Mouse (Mus musculus): ENCODE measurements around the gene Atp2a3. TPM values are rescaled to one million over a fixed set of nuclear protein-coding genes. Genes with fewer than 3 reads are reported as not detected.

The Atp2a3 gene
- polyA plus RNA-seq, 1 experiment from 2014 or later, result 2.6 TPM

GRCm38 (mm10) chr11:72957318-72957717, 3.7 kb upstream of the Atp2a3 start:
- no peak overlapping the region for H3K27ac ChIP-seq (replicated peaks in 1 of 2; ENCODE audit: control insufficient read depth in 1 of 2, insufficient read depth in 1 of 2, low read depth in 2 of 2, low read length in 2 of 2)
- no peaks in the 10 kb centered on the region for H3K9me3 ChIP-seq (ENCODE audit: control insufficient read depth, low read length)
- H3K36me3 ChIP-seq (ENCODE audit: control insufficient read depth, insufficient read depth, low read length), result no peaks in the 10 kb centered on the region
- no peak for ATAC-seq (ENCODE audit: insufficient number of reproducible peaks, insufficient read depth, low FRiP score, low read depth)
- peaks cover 30% of the 10 kb centered on the region for H3K27me3 ChIP-seq (ENCODE audit: control insufficient read depth, insufficient read depth, low read length)
- H3K9ac ChIP-seq (ENCODE audit: low read length), result no peak overlapping the region
- 40% methylated on average over 2 of the region's 2 CpGs for WGBS
- peaks cover 35 to 39% of the 10 kb centered on the region in 2 experiments for H3K4me1 ChIP-seq (ENCODE audit: control insufficient read depth in 2 of 2, insufficient read depth in 2 of 2, low read length in 2 of 2)
- no peak overlapping the region for H3K4me2 ChIP-seq (ENCODE audit: low read length)
- H3K4me3 ChIP-seq (ENCODE audit: control insufficient read depth in 1 of 2, insufficient read depth in 1 of 2, low read depth in 1 of 2, low read length in 2 of 2), result no peak overlapping the region

- H3K27me3 ChIP-seq (ENCODE audit: control insufficient read depth, insufficient read depth, low read length), result peaks cover 30% of the 10 kb centered on the region
- 16% methylated on average over 15 of the region's 15 CpGs for WGBS
- H3K4me2 ChIP-seq (ENCODE audit: low read length), result peak overlapping the region; percentile 70
- H3K4me3 ChIP-seq (ENCODE audit: control insufficient read depth in 1 of 2, insufficient read depth in 1 of 2, low read depth in 1 of 2, low read length in 2 of 2), result no peak overlapping the region; a peak in 1 of 4 replicates
- H3K4me1 ChIP-seq (ENCODE audit: control insufficient read depth in 2 of 2, insufficient read depth in 2 of 2, low read length in 2 of 2), result peaks cover 23 to 28% of the 10 kb centered on the region in 2 experiments
- H3K9ac ChIP-seq (ENCODE audit: low read length), result no peak overlapping the region
- no peaks in the 10 kb centered on the region for H3K9me3 ChIP-seq (ENCODE audit: control insufficient read depth, low read length)
- no peak overlapping the region for H3K27ac ChIP-seq (replicated peaks in 1 of 2; ENCODE audit: control insufficient read depth in 1 of 2, insufficient read depth in 1 of 2, low read depth in 2 of 2, low read length in 2 of 2)
- ATAC-seq (ENCODE audit: insufficient number of reproducible peaks, insufficient read depth, low FRiP score, low read depth), result no peak
- H3K36me3 ChIP-seq (ENCODE audit: control insufficient read depth, insufficient read depth, low read length), result no peaks in the 10 kb centered on the region
These were observed 867 bp upstream of the Atp2a3 start for GRCm38 (mm10) chr11:72959924-72960679.

GRCm38 (mm10) chr11:72960723-72961071, 272 bp upstream of the Atp2a3 start:
- Histone ChIP-seq H3K9ac (ENCODE audit: low read length) (peak overlapping the region; percentile 49; the same call in 1 of the 2 replicates), H3K36me3 (ENCODE audit: control insufficient read depth, insufficient read depth, low read length) (no peaks in the 10 kb centered on the region), H3K4me2 (ENCODE audit: low read length) (peak overlapping the region; percentile 70), H3K4me1 (ENCODE audit: control insufficient read depth in 2 of 2, insufficient read depth in 2 of 2, low read length in 2 of 2) (peaks cover 23% of the 10 kb centered on the region in 2 experiments), H3K9me3 (ENCODE audit: control insufficient read depth, low read length) (no peaks in the 10 kb centered on the region), H3K4me3 (ENCODE audit: control insufficient read depth in 1 of 2, insufficient read depth in 1 of 2, low read depth in 1 of 2, low read length in 2 of 2) (peak overlapping the region; percentile 39 to 44), H3K27me3 (ENCODE audit: control insufficient read depth, insufficient read depth, low read length) (peaks cover 30% of the 10 kb centered on the region), H3K27ac (replicated peaks in 1 of 2; ENCODE audit: control insufficient read depth in 1 of 2, insufficient read depth in 1 of 2, low read depth in 2 of 2, low read length in 2 of 2) (no peak overlapping the region)
- 3% methylated on average over 15 of the region's 15 CpGs for WGBS
- ATAC-seq (ENCODE audit: insufficient number of reproducible peaks, insufficient read depth, low FRiP score, low read depth), result no peak

- 71% methylated on average over 2 of the region's 2 CpGs for WGBS
These were observed 1.4 kb downstream of the Atp2a3 start for GRCm38 (mm10) chr11:72962378-72962777.

GRCm38 (mm10) chr11:72963058-72963788, 2.3 kb downstream of the Atp2a3 start:
- H3K9me3 ChIP-seq (ENCODE audit: control insufficient read depth, low read length), result no peaks in the 10 kb centered on the region
- H3K27me3 ChIP-seq (ENCODE audit: control insufficient read depth, insufficient read depth, low read length), result peaks cover 34% of the 10 kb centered on the region
- peak; percentile 42; the same call in 1 of the 2 replicates for ATAC-seq (ENCODE audit: insufficient number of reproducible peaks, insufficient read depth, low FRiP score, low read depth)

More at GRCm38 (mm10) chr11:72962378-72962777, 1.4 kb downstream of the Atp2a3 start:
- Histone ChIP-seq H3K4me2 (ENCODE audit: low read length) (no peak overlapping the region), H3K9ac (ENCODE audit: low read length) (no peak overlapping the region), H3K4me1 (ENCODE audit: control insufficient read depth in 2 of 2, insufficient read depth in 2 of 2, low read length in 2 of 2) (peaks cover 21 to 23% of the 10 kb centered on the region in 2 experiments), H3K4me3 (ENCODE audit: control insufficient read depth in 1 of 2, insufficient read depth in 1 of 2, low read depth in 1 of 2, low read length in 2 of 2) (no peak overlapping the region), H3K36me3 (ENCODE audit: control insufficient read depth, insufficient read depth, low read length) (no peaks in the 10 kb centered on the region), H3K27me3 (ENCODE audit: control insufficient read depth, insufficient read depth, low read length) (peaks cover 34% of the 10 kb centered on the region), H3K27ac (replicated peaks in 1 of 2; ENCODE audit: control insufficient read depth in 1 of 2, insufficient read depth in 1 of 2, low read depth in 2 of 2, low read length in 2 of 2) (no peak overlapping the region), H3K9me3 (ENCODE audit: control insufficient read depth, low read length) (no peaks in the 10 kb centered on the region)
- ATAC-seq (ENCODE audit: insufficient number of reproducible peaks, insufficient read depth, low FRiP score, low read depth), result no peak

GRCm38 (mm10) chr11:72963789-72964294, 2.9 kb downstream of the Atp2a3 start:
- Histone ChIP-seq H3K4me3 (ENCODE audit: control insufficient read depth in 1 of 2, insufficient read depth in 1 of 2, low read depth in 1 of 2, low read length in 2 of 2) (no peak overlapping the region), H3K9ac (ENCODE audit: low read length) (no peak overlapping the region), H3K9me3 (ENCODE audit: control insufficient read depth, low read length) (no peaks in the 10 kb centered on the region), H3K27ac (replicated peaks in 1 of 2; ENCODE audit: control insufficient read depth in 1 of 2, insufficient read depth in 1 of 2, low read depth in 2 of 2, low read length in 2 of 2) (no peak overlapping the region), H3K27me3 (ENCODE audit: control insufficient read depth, insufficient read depth, low read length) (peaks cover 34% of the 10 kb centered on the region), H3K36me3 (ENCODE audit: control insufficient read depth, insufficient read depth, low read length) (no peaks in the 10 kb centered on the region), H3K4me1 (ENCODE audit: control insufficient read depth in 2 of 2, insufficient read depth in 2 of 2, low read length in 2 of 2) (peaks cover 18 to 23% of the 10 kb centered on the region in 2 experiments), H3K4me2 (ENCODE audit: low read length) (no peak overlapping the region)
- 49% methylated on average over 3 of the region's 3 CpGs for WGBS
- no peak for ATAC-seq (ENCODE audit: insufficient number of reproducible peaks, insufficient read depth, low FRiP score, low read depth)

More at GRCm38 (mm10) chr11:72963058-72963788, 2.3 kb downstream of the Atp2a3 start:
- Histone ChIP-seq H3K36me3 (ENCODE audit: control insufficient read depth, insufficient read depth, low read length) (no peaks in the 10 kb centered on the region), H3K4me1 (ENCODE audit: control insufficient read depth in 2 of 2, insufficient read depth in 2 of 2, low read length in 2 of 2) (peaks cover 18 to 23% of the 10 kb centered on the region in 2 experiments), H3K9ac (ENCODE audit: low read length) (no peak overlapping the region), H3K27ac (replicated peaks in 1 of 2; ENCODE audit: control insufficient read depth in 1 of 2, insufficient read depth in 1 of 2, low read depth in 2 of 2, low read length in 2 of 2) (0 out of 4 replicates have a peak overlapping the region, but pooled peaks of 1 of the 2 experiments have one; percentile 6), H3K4me3 (ENCODE audit: control insufficient read depth in 1 of 2, insufficient read depth in 1 of 2, low read depth in 1 of 2, low read length in 2 of 2) (no peak overlapping the region), H3K4me2 (ENCODE audit: low read length) (no peak overlapping the region)
- 30% methylated on average over 7 of the region's 7 CpGs for WGBS

GRCm38 (mm10) chr11:72974995-72975503, 14.1 kb downstream of the Atp2a3 start:
- 77% methylated on average over 13 of the region's 13 CpGs for WGBS
- peaks cover 10% of the 10 kb centered on the region; the same call in 1 of the 2 replicates for H3K27me3 ChIP-seq (ENCODE audit: control insufficient read depth, insufficient read depth, low read length)
- no peaks in the 10 kb centered on the region for H3K9me3 ChIP-seq (ENCODE audit: control insufficient read depth, low read length)

More at GRCm38 (mm10) chr11:72974995-72975503, 14.1 kb downstream of the Atp2a3 start:
- Histone ChIP-seq H3K27ac (replicated peaks in 1 of 2; ENCODE audit: control insufficient read depth in 1 of 2, insufficient read depth in 1 of 2, low read depth in 2 of 2, low read length in 2 of 2) (no peak overlapping the region), H3K4me1 (ENCODE audit: control insufficient read depth in 2 of 2, insufficient read depth in 2 of 2, low read length in 2 of 2) (no peaks in the 10 kb centered on the region), H3K4me3 (ENCODE audit: control insufficient read depth in 1 of 2, insufficient read depth in 1 of 2, low read depth in 1 of 2, low read length in 2 of 2) (no peak overlapping the region), H3K4me2 (ENCODE audit: low read length) (no peak overlapping the region), H3K36me3 (ENCODE audit: control insufficient read depth, insufficient read depth, low read length) (no peaks in the 10 kb centered on the region), H3K9ac (ENCODE audit: low read length) (no peak overlapping the region)
- no peak for ATAC-seq (ENCODE audit: insufficient number of reproducible peaks, insufficient read depth, low FRiP score, low read depth)

Measured in heart, embryonic 14.5 days (tissue).